In genomic region chr8:46153042-46153441, GRCm38 (mm10) we compare ENCODE assay signal across 8 mouse cellular contexts. TPM values are rescaled to one million over a fixed set of nuclear protein-coding genes. Genes with fewer than 3 reads are reported as not detected.
A peak's percentile ranks its signal among the peaks of the same experiment; 100 is the strongest.
DNase-seq lines count a peak whose midpoint lies in the region; ATAC-seq and TF ChIP-seq lines count a peak whose summit lies in the region.

No protein-coding gene starts in this region.

- H3K4me3 ChIP-seq in heart, embryonic 16.5 days (ENCODE audit: low read length) = peak overlapping the region; percentile 70
- H3K4me3 ChIP-seq in G1E (ENCODE audit: low read depth, low read length) = peak overlapping the region; percentile 92; the same call in 1 of the 2 replicates
- no peak overlapping the region for H3K4me3 ChIP-seq in forebrain, embryonic 14.5 days (ENCODE audit: low read depth, low read length)
- peak overlapping the region; percentile 79 for H3K4me3 ChIP-seq in liver, embryonic 16.5 days (ENCODE audit: low read depth, low read length)

- intact Hi-C loops in left cerebral cortex, postnatal 25 days (cut with DNase I) = loop anchor here (1.0 to 10.0 kb wide), 3 partner anchors 9 to 178 kb away; partner anchors contain the start of genes 1700029J07Rik and Ufsp2

- H3K9ac ChIP-seq in heart, embryonic 16.5 days (ENCODE audit: low read length) = peak overlapping the region; percentile 85
- no peak overlapping the region for H3K9ac ChIP-seq in forebrain, embryonic 14.5 days (ENCODE audit: low read length)
- peak overlapping the region; percentile 76; the same call in 1 of the 2 replicates for H3K9ac ChIP-seq in liver, embryonic 16.5 days (ENCODE audit: low read depth, low read length)

- no peaks in the 10 kb centered on the region for H3K36me3 ChIP-seq in heart, embryonic 16.5 days (ENCODE audit: control insufficient read depth, insufficient read depth)
- H3K36me3 ChIP-seq in G1E (replicated peaks) = peaks cover 3% of the 10 kb centered on the region
- no peaks in the 10 kb centered on the region for H3K36me3 ChIP-seq in forebrain, embryonic 14.5 days (ENCODE audit: control insufficient read depth, insufficient read depth, low read length)
- no peaks in the 10 kb centered on the region for H3K36me3 ChIP-seq in liver, embryonic 16.5 days (ENCODE audit: control insufficient read depth, insufficient read depth)

- DNase-seq in heart, adult 18-20 months = no peak
- DNase-seq in G1E (ENCODE audit: low spot score) = no peak
- no peak for DNase-seq in forebrain, embryonic 14.5 days (ENCODE audit: low spot score)
- DNase-seq in natural killer cell, adult 2 months (ENCODE audit: low spot score in 2 of 2) = no peak
- DNase-seq in urinary bladder, postnatal 25 days (ENCODE audit: low spot score) = no peak
- no peak for DNase-seq in left cerebral cortex, postnatal 25 days (ENCODE audit: low spot score in 2 of 2)

- peak overlapping the region; percentile 86 for H3K4me2 ChIP-seq in heart, embryonic 16.5 days (ENCODE audit: low read depth, low read length)
- peak overlapping the region; percentile 65 for H3K4me2 ChIP-seq in forebrain, embryonic 14.5 days (ENCODE audit: low read length)
- peak overlapping the region; percentile 98 for H3K4me2 ChIP-seq in liver, embryonic 16.5 days (ENCODE audit: low read depth, low read length)

- no peaks in the 10 kb centered on the region; the same call in none of the 2 replicates for H3K9me3 ChIP-seq in heart, embryonic 16.5 days (replicated peaks; ENCODE audit: control insufficient read depth, low read length)
- no peaks in the 10 kb centered on the region for H3K9me3 ChIP-seq in G1E (replicated peaks)
- H3K9me3 ChIP-seq in forebrain, embryonic 14.5 days (replicated peaks; ENCODE audit: control insufficient read depth, low read length) = no peaks in the 10 kb centered on the region
- no peaks in the 10 kb centered on the region for H3K9me3 ChIP-seq in liver, embryonic 16.5 days (replicated peaks; ENCODE audit: control insufficient read depth, low read length)

- WGBS in heart, embryonic 16.5 days = 27% methylated on average over 2 of the region's 2 CpGs
- WGBS in forebrain, embryonic 14.5 days = 25% methylated on average over 2 of the region's 2 CpGs
- WGBS in liver, embryonic 16.5 days (ENCODE audit: insufficient replicate concordance) = 32% methylated on average over 2 of the region's 2 CpGs

- H3K4me1 ChIP-seq in heart, embryonic 16.5 days (ENCODE audit: control insufficient read depth, insufficient read depth, low read length) = peaks cover 11% of the 10 kb centered on the region
- H3K4me1 ChIP-seq in G1E (ENCODE audit: insufficient read depth, low read depth, low read length) = peaks cover 34% of the 10 kb centered on the region
- H3K4me1 ChIP-seq in forebrain, embryonic 14.5 days (ENCODE audit: control insufficient read depth, insufficient read depth, low read length) = peaks cover 7% of the 10 kb centered on the region; the same call in 1 of the 2 replicates
- H3K4me1 ChIP-seq in liver, embryonic 16.5 days (ENCODE audit: control insufficient read depth, low read depth, low read length) = peaks cover 16% of the 10 kb centered on the region

- TF ChIP-seq CTCF in G1E (IDR thresholded peaks at IDR 0.05; ENCODE audit: low read depth, low read length) = no peak

- H3K27me3 ChIP-seq in heart, embryonic 16.5 days (ENCODE audit: control insufficient read depth, insufficient read depth, low read length) = peaks cover 3% of the 10 kb centered on the region; the same call in 1 of the 2 replicates
- H3K27me3 ChIP-seq in G1E (ENCODE audit: insufficient read depth, low read length) = peaks cover 5% of the 10 kb centered on the region; the same call in 1 of the 2 replicates
- no peaks in the 10 kb centered on the region for H3K27me3 ChIP-seq in forebrain, embryonic 14.5 days (replicated peaks; ENCODE audit: control insufficient read depth, insufficient read depth, low read length)
- H3K27me3 ChIP-seq in liver, embryonic 16.5 days (ENCODE audit: control insufficient read depth, insufficient read depth, low read depth, low read length) = peaks cover 14% of the 10 kb centered on the region

- H3K27ac ChIP-seq in heart, embryonic 16.5 days (ENCODE audit: low read length) = no peak overlapping the region
- no peak overlapping the region for H3K27ac ChIP-seq in forebrain, embryonic 14.5 days (ENCODE audit: low read depth, low read length)
- no peak overlapping the region for H3K27ac ChIP-seq in liver, embryonic 16.5 days (ENCODE audit: low read length)

- no peak for ATAC-seq in heart, embryonic 16.5 days (replicated peaks; ENCODE audit: extremely low read depth, insufficient read depth, low FRiP score)
- no peak for ATAC-seq in G1E (ENCODE audit: extremely low read depth, insufficient number of reproducible peaks, low FRiP score, poor library complexity, severe bottlenecking)
- ATAC-seq in forebrain, embryonic 14.5 days = peak; percentile 3; the same call in 1 of the 2 replicates
- ATAC-seq in liver, embryonic 16.5 days (ENCODE audit: low read depth) = no peak

RNA-seq across cellular contexts. Expression of gene Snx25, which starts 1.1 kb away (rescaled TPM):
- 3.4 and 4.8 TPM in 2 replicates for polyA plus RNA-seq in heart, embryonic 16.5 days (2015; fragmentation: Nextera tagmentation; extraction: Ambion mirVana)
- total RNA-seq in heart, adult 18-20 months (2021) = 1 to 10 TPM; 8.1 to 8.3 TPM
- total RNA-seq in G1E (2014; fragmentation: Nextera tagmentation) (16.9 and 17.4 TPM in 2 replicates), G1E (2017) (34.1 and 38.8 TPM in 2 replicates)
- 10.5 and 13.3 TPM in 2 replicates for polyA plus RNA-seq in G1E (2012)
- 7.4 and 8.0 TPM in 2 replicates for polyA plus RNA-seq in forebrain, embryonic 14.5 days (2014; fragmentation: Nextera tagmentation; extraction: Ambion mirVana)
- 2.5 and 3.0 TPM in 2 replicates for polyA plus RNA-seq in liver, embryonic 16.5 days (2015; fragmentation: Nextera tagmentation; extraction: Ambion mirVana)
- total RNA-seq in left cerebral cortex, postnatal 25 days (2021) = 10 to 100 TPM; 46.3 to 48.2 TPM

RNA-seq across cellular contexts. Expression of gene Cfap97, which starts 1.5 kb away (rescaled TPM):
- polyA plus RNA-seq in heart, embryonic 16.5 days (2015; fragmentation: Nextera tagmentation; extraction: Ambion mirVana) = 16.8 and 16.9 TPM in 2 replicates
- 10 to 100 TPM; 11.3 to 13.4 TPM for total RNA-seq in heart, adult 18-20 months (2021)
- total RNA-seq in G1E (2014; fragmentation: Nextera tagmentation) (59.3 and 69.4 TPM in 2 replicates), G1E (2017) (27.4 and 31.8 TPM in 2 replicates)
- 1.4 and 2.0 TPM in 2 replicates for polyA plus RNA-seq in G1E (2012)
- 20.8 and 23.0 TPM in 2 replicates for polyA plus RNA-seq in forebrain, embryonic 14.5 days (2014; fragmentation: Nextera tagmentation; extraction: Ambion mirVana)
- 6.2 and 6.9 TPM in 2 replicates for polyA plus RNA-seq in liver, embryonic 16.5 days (2015; fragmentation: Nextera tagmentation; extraction: Ambion mirVana)
- total RNA-seq in left cerebral cortex, postnatal 25 days (2021) = 10 to 100 TPM; 21.4 to 22.8 TPM

RNA-seq across cellular contexts. Expression of gene Slc25a4, which starts 58.0 kb away (rescaled TPM):
- polyA plus RNA-seq in heart, embryonic 16.5 days (2015; fragmentation: Nextera tagmentation; extraction: Ambion mirVana) = 2,893 and 2,917 TPM in 2 replicates
- total RNA-seq in heart, adult 18-20 months (2021) = 1,000 to 10,000 TPM; 4,817 to 5,383 TPM
- total RNA-seq in G1E (2014; fragmentation: Nextera tagmentation) (80.9 and 81.6 TPM in 2 replicates), G1E (2017) (160 and 177 TPM in 2 replicates)
- 35.2 and 50.4 TPM in 2 replicates for polyA plus RNA-seq in G1E (2012)
- polyA plus RNA-seq in forebrain, embryonic 14.5 days (2014; fragmentation: Nextera tagmentation; extraction: Ambion mirVana) = 688 and 693 TPM in 2 replicates
- polyA plus RNA-seq in liver, embryonic 16.5 days (2015; fragmentation: Nextera tagmentation; extraction: Ambion mirVana) = 87.9 and 92.4 TPM in 2 replicates
- 100 to 1,000 TPM; 569 to 580 TPM for total RNA-seq in left cerebral cortex, postnatal 25 days (2021)
